Mouse (Mus musculus) myocyte (in vitro differentiated cells): ENCODE measurements at regions not wholly inside any gene's neighbourhood (a gene's known extent, or its start where the extent isn't known, plus 50 kb on each side); places are given as distances from the start of the nearest gene placed in this dataset.

Source experiments
- H3K27me3 ChIP-seq: one replicate; pipeline ENCODE4 v1.6.1; 2011; ENCODE audit not compliant: control insufficient read depth, insufficient read depth, insufficient read length
- H3K36me3 ChIP-seq: one replicate; pipeline ENCODE4 v1.6.1; 2011; ENCODE audit not compliant: control insufficient read depth, insufficient read depth
- H3K4me2 ChIP-seq: one replicate; pipeline ENCODE4 v1.6.1; 2011; ENCODE audit warnings: low read depth, control low read depth
- H3K4me3 ChIP-seq: one replicate; pipeline ENCODE4 v1.5.1; 2011; ENCODE audit warnings: mild to moderate bottlenecking, control low read depth, moderate library complexity
- H3K79me2 ChIP-seq: one replicate; pipeline ENCODE4 v1.6.1; 2011; ENCODE audit not compliant: control insufficient read depth, insufficient read depth
- H3ac ChIP-seq: one replicate; pipeline ENCODE4 v1.6.1; 2011; ENCODE audit not compliant: control insufficient read depth, insufficient read length
- CEBPB ChIP-seq: IDR thresholded peaks from 2 replicates; pipeline ENCODE4 v1.6.1; 2011; ENCODE audit warnings: mild to moderate bottlenecking, moderate library complexity; ENCODE audit not compliant: poor library complexity, insufficient read depth, severe bottlenecking
- E2F4 ChIP-seq: IDR thresholded peaks from one replicate; pipeline ENCODE4 v1.6.1; 2011; ENCODE audit warnings: mild to moderate bottlenecking, control low read depth, moderate library complexity; ENCODE audit not compliant: insufficient read depth
- MAX ChIP-seq: IDR thresholded peaks from one replicate; pipeline ENCODE4 v1.6.1; 2011; ENCODE audit warnings: low read depth, mild to moderate bottlenecking, control low read depth
- MYOD1 ChIP-seq, 3 experiments: IDR thresholded peaks; one replicate each; pipeline ENCODE4 v1.6.1; 2011; ENCODE audit warnings: control low read depth in 2 of 3, low read depth in 2 of 3, mild to moderate bottlenecking in 2 of 3, moderate library complexity in 1 of 3; ENCODE audit not compliant: insufficient read length in 2 of 3, control insufficient read depth in 1 of 3
- MYOG ChIP-seq, 3 experiments: IDR thresholded peaks; one replicate each; pipeline ENCODE4 v1.6.1; 2011; ENCODE audit warnings: control low read depth in 2 of 3, low read depth in 2 of 3, mild to moderate bottlenecking in 2 of 3; ENCODE audit not compliant: insufficient read length in 2 of 3, control insufficient read depth in 1 of 3, insufficient read depth in 1 of 3
- POLR2A ChIP-seq: IDR thresholded peaks from one replicate; pipeline ENCODE4 v1.6.1; 2011; ENCODE audit warnings: low read depth, mild to moderate bottlenecking, control low read depth, moderate library complexity; ENCODE audit not compliant: insufficient read length
- REST ChIP-seq: IDR thresholded peaks from one replicate; pipeline ENCODE4 v1.6.1; 2011; ENCODE audit warnings: mild to moderate bottlenecking, control low read depth, moderate library complexity; ENCODE audit not compliant: insufficient read depth, insufficient read length
- TCF12 ChIP-seq: IDR thresholded peaks from one replicate; pipeline ENCODE4 v1.6.1; 2011; ENCODE audit warnings: mild to moderate bottlenecking, control low read depth; ENCODE audit not compliant: poor library complexity, insufficient read depth, severe bottlenecking
- TCF3 ChIP-seq: IDR thresholded peaks from one replicate; pipeline ENCODE4 v1.6.1; 2011; ENCODE audit warnings: low read depth, control low read depth; ENCODE audit not compliant: insufficient read length
- USF1 ChIP-seq: IDR thresholded peaks from one replicate; pipeline ENCODE4 v1.6.1; 2011; ENCODE audit warnings: low read depth, mild to moderate bottlenecking, control low read depth, moderate library complexity

- H3ac ChIP-seq: no peak overlapping the region
- H3K79me2 ChIP-seq: no peaks in the 10 kb centered on the region
- H3K4me2 ChIP-seq: no peak overlapping the region
- H3K27me3 ChIP-seq: no peaks in the 10 kb centered on the region
- no peak overlapping the region for H3K4me3 ChIP-seq
- no peak for TF ChIP-seq POLR2A
- no peak for TF ChIP-seq USF1
- TF ChIP-seq REST: no peak
- no peak for TF ChIP-seq MYOD1 (IDR thresholded peaks at IDR 0.05; ENCODE audit: control insufficient read depth in 1 of 3, insufficient read length in 2 of 3, low read depth in 2 of 3)
- no peak for TF ChIP-seq TCF3
- no peak for TF ChIP-seq CEBPB
- TF ChIP-seq E2F4: no peak
- TF ChIP-seq MYOG (IDR thresholded peaks at IDR 0.05; ENCODE audit: control insufficient read depth in 1 of 3, insufficient read depth in 1 of 3, insufficient read length in 2 of 3, low read depth in 2 of 3): no peak
- no peak for TF ChIP-seq MAX
- no peaks in the 10 kb centered on the region for H3K36me3 ChIP-seq
Measured at GRCm38 (mm10) chr3:140645785-140646388, 566.3 kb downstream of the Pdha2 start.

GRCm38 (mm10) chr3:140619885-140620284 is 592.3 kb downstream of the Pdha2 start:
- Histone ChIP-seq H3K36me3 (no peaks in the 10 kb centered on the region), H3K4me3 (no peak overlapping the region), H3K4me2 (no peak overlapping the region), H3K27me3 (no peaks in the 10 kb centered on the region), H3ac (no peak overlapping the region), H3K79me2 (no peaks in the 10 kb centered on the region)
- TF ChIP-seq MYOG (IDR thresholded peaks at IDR 0.05; ENCODE audit: control insufficient read depth in 1 of 3, insufficient read depth in 1 of 3, insufficient read length in 2 of 3, low read depth in 2 of 3) (no peak), TCF12 (no peak), TCF3 (no peak)
